Mouse (Mus musculus) liver, embryonic 14.5 days (tissue): Measurements from ENCODE around the gene St6galnac3. TPM values are rescaled to one million over a fixed set of nuclear protein-coding genes. Genes with fewer than 3 reads are reported as not detected.

ENCODE experiments used
- ATAC-seq: fragments of 200-750 bp; cut with Nextera tagmentation; 2 replicates; pipeline ENCODE4 v1.8.0; 2017; ENCODE audit warnings: moderate number of reproducible peaks, mild to moderate bottlenecking, moderate library complexity; ENCODE audit not compliant: insufficient read depth
- DNase-seq, 3 experiments: peaks; one replicate each; pipeline ENCODE4 v3.0.0-alpha.2; 2012 to 2013; ENCODE audit warnings: low read depth in 3 of 3, low spot score in 3 of 3
- H3K27ac ChIP-seq: fragments of 300-500 bp; sonication (generic); 2 replicates; pipeline ENCODE4 v1.5.1; 2014; ENCODE audit warnings: moderate library complexity, mild to moderate bottlenecking, control low read depth, inconsistent platforms
- H3K27me3 ChIP-seq: fragments of 300-500 bp; sonication (generic); 2 replicates; pipeline ENCODE4 v1.6.1; 2014; ENCODE audit warnings: mild to moderate bottlenecking, low read length, moderate library complexity; ENCODE audit not compliant: control insufficient read depth, insufficient read depth
- H3K36me3 ChIP-seq: fragments of 300-500 bp; sonication (generic); replicated peaks from 2 replicates; pipeline ENCODE4 v1.6.1; 2014; ENCODE audit warnings: low read depth; ENCODE audit not compliant: control insufficient read depth, insufficient read depth
- H3K4me1 ChIP-seq, 2 experiments: fragments of 200-500 bp in 1 of 2; fragments of 300-500 bp in 1 of 2; sonication (generic) in 1 of 2; replicated peaks; 2 replicates each; pipeline ENCODE4 v1.6.1; 2012 to 2014; ENCODE audit warnings: antibody characterized with exemption in 1 of 2, inconsistent platforms in 1 of 2, low read length in 1 of 2; ENCODE audit not compliant: control insufficient read depth in 2 of 2, insufficient read depth in 2 of 2
- H3K4me2 ChIP-seq: fragments of 300-500 bp; sonication (generic); 2 replicates; pipeline ENCODE4 v1.6.1; 2014; ENCODE audit warnings: low read depth, mild to moderate bottlenecking, control low read depth, moderate library complexity
- H3K4me3 ChIP-seq, 2 experiments: fragments of 200-500 bp in 1 of 2; fragments of 300-500 bp in 1 of 2; sonication (generic) in 1 of 2; 2 replicates each; pipeline ENCODE4 v1.5.1; 2012 to 2014; ENCODE audit warnings: low read depth in 2 of 2, low read length in 2 of 2, mild to moderate bottlenecking in 2 of 2, control low read depth in 1 of 2, inconsistent platforms in 1 of 2, moderate library complexity in 1 of 2; ENCODE audit not compliant: insufficient read depth in 1 of 2
- H3K9ac ChIP-seq: fragments of 300-500 bp; sonication (generic); replicated peaks from 2 replicates; pipeline ENCODE4 v1.6.1; 2014; ENCODE audit warnings: mild to moderate bottlenecking, control low read depth, moderate library complexity
- H3K9me3 ChIP-seq: fragments of 300-500 bp; sonication (generic); 2 replicates; pipeline ENCODE4 v1.6.1; 2016; ENCODE audit warnings: low read length, mixed read lengths; ENCODE audit not compliant: control insufficient read depth
- CTCF ChIP-seq: IDR thresholded peaks from 2 replicates; pipeline ENCODE4 v1.5.1; 2016; ENCODE audit warnings: antibody characterized with exemption, low read depth, control low read depth
- EP300 ChIP-seq: IDR thresholded peaks from 2 replicates; pipeline ENCODE4 v1.6.1; 2016; ENCODE audit warnings: antibody characterized with exemption, low read depth
- WGBS: fragments of 180-500 bp; shearing (Covaris S2); extraction: QIAGEN DNeasy Blood & Tissue Kit; methylation state at CpG from one replicate; pipeline ENCODE4 v1.1.7; 2014; ENCODE audit not compliant: insufficient replicate concordance; 5-methylcytosine and 5-hydroxymethylcytosine counted together
- polyA plus RNA-seq, 2 experiments: library from polyadenylated mRNA; depleted of rRNA in 1 of 2; stranded (reverse) in 1 of 2; unstranded in 1 of 2; fragments of >200 nt; fragmentation: Nextera tagmentation in 1 of 2; extraction: Ambion mirVana in 1 of 2; gene quantifications; 2 replicates each; pipeline versions ENCODE4 v1.2.1 to v1.2.3; 2012 to 2014

Gene St6galnac3
- polyA plus RNA-seq, 2 experiments: 2.9 to 5.7 TPM

GRCm38 (mm10) chr3:153546936-153547683 is 177.9 kb downstream of the St6galnac3 start:
- Histone ChIP-seq H3K4me2 (no peak overlapping the region), H3K27ac (no peak overlapping the region), H3K4me3 (no peak overlapping the region), H3K27me3 (no peaks in the 10 kb centered on the region), H3K4me1 (no peaks in the 10 kb centered on the region), H3K9ac (no peak overlapping the region), H3K36me3 (no peaks in the 10 kb centered on the region), H3K9me3 (no peaks in the 10 kb centered on the region)
- no peak for DNase-seq
- WGBS: 70% methylated on average over 7 of the region's 7 CpGs
- no peak for TF ChIP-seq CTCF
- TF ChIP-seq EP300: no peak
- no peak for ATAC-seq

- DNase-seq (no peak), ATAC-seq (no peak)
- H3K9ac ChIP-seq: no peak overlapping the region
- no peaks in the 10 kb centered on the region for H3K27me3 ChIP-seq
- H3K36me3 ChIP-seq: no peaks in the 10 kb centered on the region
- H3K4me3 ChIP-seq: no peak overlapping the region
- no peak for TF ChIP-seq CTCF
- TF ChIP-seq EP300: no peak
- no peaks in the 10 kb centered on the region for H3K9me3 ChIP-seq
- WGBS: 86% methylated on average over 14 of the region's 14 CpGs
- H3K4me2 ChIP-seq: no peak overlapping the region
- peaks cover 0 to 3% of the 10 kb centered on the region in 2 experiments; a peak in 1 of 4 replicates for H3K4me1 ChIP-seq
- H3K27ac ChIP-seq: no peak overlapping the region
Measured at GRCm38 (mm10) chr3:153539851-153540250, 185.1 kb downstream of the St6galnac3 start.

GRCm38 (mm10) chr3:153538396-153538795 is 186.6 kb downstream of the St6galnac3 start:
- Histone ChIP-seq H3K27me3 (no peaks in the 10 kb centered on the region), H3K9ac (no peak overlapping the region), H3K4me3 (no peak overlapping the region), H3K4me2 (no peak overlapping the region), H3K36me3 (no peaks in the 10 kb centered on the region), H3K9me3 (no peaks in the 10 kb centered on the region), H3K27ac (no peak overlapping the region), H3K4me1 (peaks cover 0 to 3% of the 10 kb centered on the region in 2 experiments; a peak in 1 of 4 replicates)
- 64% methylated on average over 2 of the region's 2 CpGs for WGBS
- ATAC-seq (no peak), DNase-seq (no peak)
- TF ChIP-seq EP300 (no peak), CTCF (no peak)

GRCm38 (mm10) chr3:153537435-153537834 is 187.5 kb downstream of the St6galnac3 start:
- Histone ChIP-seq H3K9ac (no peak overlapping the region), H3K36me3 (no peaks in the 10 kb centered on the region), H3K27me3 (no peaks in the 10 kb centered on the region), H3K4me1 (peaks cover 0 to 3% of the 10 kb centered on the region in 2 experiments; a peak in 1 of 4 replicates), H3K4me3 (no peak overlapping the region), H3K9me3 (no peaks in the 10 kb centered on the region), H3K4me2 (no peak overlapping the region), H3K27ac (no peak overlapping the region)
- no peak for ATAC-seq
- TF ChIP-seq EP300: no peak
- TF ChIP-seq CTCF: no peak
- WGBS: 65% methylated on average over 3 of the region's 3 CpGs
- no peak for DNase-seq

GRCm38 (mm10) chr3:153536260-153536659 is 188.7 kb downstream of the St6galnac3 start:
- Histone ChIP-seq H3K27ac (no peak overlapping the region), H3K4me3 (no peak overlapping the region), H3K9ac (no peak overlapping the region), H3K4me1 (peaks cover 0 to 3% of the 10 kb centered on the region in 2 experiments; a peak in 1 of 4 replicates), H3K27me3 (no peaks in the 10 kb centered on the region), H3K36me3 (no peaks in the 10 kb centered on the region), H3K9me3 (no peaks in the 10 kb centered on the region), H3K4me2 (no peak overlapping the region)
- TF ChIP-seq CTCF (no peak), EP300 (no peak)
- ATAC-seq (no peak), DNase-seq (no peak)
- WGBS: 66% methylated on average over 4 of the region's 4 CpGs
